Mouse (Mus musculus) hindbrain, embryonic 14.5 days (tissue): Measurements from ENCODE around the gene Eif3l. TPM values are rescaled to one million over a fixed set of nuclear protein-coding genes. Genes with fewer than 3 reads are reported as not detected.

ENCODE experiments used
- ATAC-seq: fragments of 200-750 bp; cut with Nextera tagmentation; 2 replicates; pipeline ENCODE4 v1.8.0; 2017; ENCODE audit warnings: moderate number of reproducible peaks, mild to moderate bottlenecking, moderate TSS enrichment, moderate library complexity; ENCODE audit not compliant: low FRiP score
- DNase-seq: peaks from one replicate; pipeline ENCODE4 v3.0.0-alpha.2; 2015; ENCODE audit warnings: low spot score
- H3K27ac ChIP-seq: fragments of 300-500 bp; sonication (generic); 2 replicates; pipeline ENCODE4 v1.5.1; 2014; ENCODE audit warnings: mild to moderate bottlenecking, moderate library complexity
- H3K27me3 ChIP-seq: fragments of 300-500 bp; sonication (generic); 2 replicates; pipeline ENCODE4 v1.6.1; 2014; ENCODE audit warnings: mild to moderate bottlenecking, low read length, mixed read lengths; ENCODE audit not compliant: control insufficient read depth, insufficient read depth
- H3K36me3 ChIP-seq: fragments of 300-500 bp; sonication (generic); replicated peaks from 2 replicates; pipeline ENCODE4 v1.6.1; 2014; ENCODE audit not compliant: control insufficient read depth, insufficient read depth
- H3K4me1 ChIP-seq: fragments of 300-500 bp; sonication (generic); replicated peaks from 2 replicates; pipeline ENCODE4 v1.6.1; 2014; ENCODE audit warnings: antibody characterized with exemption, low read length, mixed read lengths; ENCODE audit not compliant: control insufficient read depth, insufficient read depth
- H3K4me2 ChIP-seq: fragments of 300-500 bp; sonication (generic); replicated peaks from 2 replicates; pipeline ENCODE4 v1.6.1; 2014; ENCODE audit warnings: mild to moderate bottlenecking, moderate library complexity
- H3K4me3 ChIP-seq: fragments of 300-500 bp; sonication (generic); replicated peaks from 2 replicates; pipeline ENCODE4 v1.5.1; 2014; ENCODE audit warnings: mild to moderate bottlenecking, low read length
- H3K9ac ChIP-seq: fragments of 300-500 bp; sonication (generic); 2 replicates; pipeline ENCODE4 v1.6.1; 2014
- H3K9me3 ChIP-seq: fragments of 300-500 bp; sonication (generic); 2 replicates; pipeline ENCODE4 v1.6.1; 2016; ENCODE audit warnings: low read length; ENCODE audit not compliant: control insufficient read depth
- WGBS: fragments of 180-500 bp; shearing (Covaris S2); extraction: QIAGEN DNeasy Blood & Tissue Kit; methylation state at CpG from one replicate; pipeline ENCODE4 v1.1.7; 2014; 5-methylcytosine and 5-hydroxymethylcytosine counted together
- polyA plus RNA-seq: library from polyadenylated mRNA; unstranded; fragments of >200 nt; fragmentation: Nextera tagmentation; extraction: Ambion mirVana; gene quantifications from 2 replicates; pipeline ENCODE4 v1.2.1, GENCODE M21; 2014

Gene Eif3l
- 170 and 177 TPM in 2 replicates for polyA plus RNA-seq

DNA sequence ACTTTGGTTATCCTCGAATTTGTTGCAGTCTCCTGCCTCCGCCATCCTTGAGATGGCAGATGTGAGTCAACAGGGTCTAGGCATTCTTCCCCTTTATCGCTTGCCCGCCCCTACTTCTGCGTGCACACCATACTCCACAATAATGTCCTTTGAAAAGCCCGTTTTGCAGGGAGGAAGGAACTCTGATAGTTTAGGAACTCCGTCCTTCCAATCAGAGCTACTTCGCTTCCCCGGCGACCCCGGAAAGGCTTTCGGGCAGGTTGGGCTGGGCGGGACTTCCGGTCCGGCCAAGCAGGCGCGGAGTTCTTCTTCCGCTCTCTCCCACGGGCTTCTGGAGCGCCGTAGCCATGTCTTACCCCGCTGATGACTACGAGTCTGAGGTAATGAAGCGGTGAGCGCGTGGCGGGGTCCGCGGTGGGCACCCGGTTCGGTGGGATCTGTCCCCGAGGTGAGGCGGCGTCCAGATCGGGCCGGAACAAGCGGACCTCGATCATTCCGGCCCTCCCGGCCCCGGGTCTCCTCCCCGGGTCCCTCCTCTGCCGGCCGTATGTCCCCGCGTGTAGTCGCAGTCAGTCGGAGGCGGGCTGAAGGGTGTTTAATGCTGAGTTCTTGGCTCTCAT lies at the start of gene Eif3l:
Gene Eif3l (plus strand): TSS at position 267 of the 620 bp plus-strand sequence.
- no peaks in the 10 kb centered on the region for H3K9me3 ChIP-seq
- peaks cover 15% of the 10 kb centered on the region for H3K4me1 ChIP-seq
- H3K36me3 ChIP-seq: peaks cover 37% of the 10 kb centered on the region
- peak within 1 kb of the TSS; percentile 84 for H3K4me3 ChIP-seq
- H3K4me2 ChIP-seq: peak within 1 kb of the TSS; percentile 66
- WGBS: under 1% methylated on average over 47 of the region's 49 CpGs
- peak within 1 kb of the TSS; percentile 78 for H3K27ac ChIP-seq
- peak within 1 kb of the TSS; percentile 79 for H3K9ac ChIP-seq
- ATAC-seq (peak; percentile 89), DNase-seq (peak; percentile 84)
- H3K27me3 ChIP-seq: no peaks in the 10 kb centered on the region

DNA sequence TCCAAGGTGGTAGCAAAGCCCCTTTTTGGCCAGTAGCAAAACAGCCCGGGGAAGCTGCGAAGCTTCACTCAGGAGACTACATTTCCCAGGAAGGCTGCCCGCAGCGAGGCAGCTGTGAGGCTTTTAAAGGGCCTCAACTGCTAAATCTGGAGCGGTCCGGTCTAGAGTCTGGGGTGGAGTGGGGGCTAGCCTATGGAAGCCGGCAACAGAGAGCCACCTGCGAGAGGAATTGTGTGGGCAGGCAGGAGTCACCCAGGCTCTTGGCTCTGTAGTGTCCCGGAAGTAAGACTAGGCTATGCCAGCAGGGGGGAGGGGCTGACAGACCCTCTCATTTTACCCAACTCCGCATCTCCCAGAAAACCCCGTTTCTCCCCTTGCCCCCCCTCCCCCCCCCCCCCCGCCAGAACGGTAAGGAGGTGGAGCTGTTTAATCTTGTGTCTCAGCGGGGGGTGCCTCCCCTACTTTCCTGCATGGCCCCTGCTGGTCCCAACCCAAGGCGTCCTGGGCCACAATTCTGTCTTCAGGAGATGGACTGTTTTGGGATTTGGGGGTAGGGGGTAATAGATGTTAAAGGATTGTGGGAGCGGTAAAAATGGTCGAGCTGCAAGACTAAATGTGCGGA lies 49.2 kb upstream of the Eif3l start:
- 0 out of 2 replicates have a peak overlapping the region, but pooled peaks have one; percentile 1 for H3K9ac ChIP-seq
- peak overlapping the region; percentile 10 for H3K4me2 ChIP-seq
- no peaks in the 10 kb centered on the region for H3K36me3 ChIP-seq
- H3K27ac ChIP-seq: no peak overlapping the region
- DNase-seq (no peak), ATAC-seq (no peak)
- H3K27me3 ChIP-seq: 0 out of 2 replicates have a peak, but pooled peaks cover 6% of the 10 kb centered on the region
- H3K4me3 ChIP-seq: no peak overlapping the region
- H3K9me3 ChIP-seq: no peaks in the 10 kb centered on the region
- WGBS: 12% methylated on average over 16 of the region's 18 CpGs
- peaks cover 26% of the 10 kb centered on the region for H3K4me1 ChIP-seq

DNA sequence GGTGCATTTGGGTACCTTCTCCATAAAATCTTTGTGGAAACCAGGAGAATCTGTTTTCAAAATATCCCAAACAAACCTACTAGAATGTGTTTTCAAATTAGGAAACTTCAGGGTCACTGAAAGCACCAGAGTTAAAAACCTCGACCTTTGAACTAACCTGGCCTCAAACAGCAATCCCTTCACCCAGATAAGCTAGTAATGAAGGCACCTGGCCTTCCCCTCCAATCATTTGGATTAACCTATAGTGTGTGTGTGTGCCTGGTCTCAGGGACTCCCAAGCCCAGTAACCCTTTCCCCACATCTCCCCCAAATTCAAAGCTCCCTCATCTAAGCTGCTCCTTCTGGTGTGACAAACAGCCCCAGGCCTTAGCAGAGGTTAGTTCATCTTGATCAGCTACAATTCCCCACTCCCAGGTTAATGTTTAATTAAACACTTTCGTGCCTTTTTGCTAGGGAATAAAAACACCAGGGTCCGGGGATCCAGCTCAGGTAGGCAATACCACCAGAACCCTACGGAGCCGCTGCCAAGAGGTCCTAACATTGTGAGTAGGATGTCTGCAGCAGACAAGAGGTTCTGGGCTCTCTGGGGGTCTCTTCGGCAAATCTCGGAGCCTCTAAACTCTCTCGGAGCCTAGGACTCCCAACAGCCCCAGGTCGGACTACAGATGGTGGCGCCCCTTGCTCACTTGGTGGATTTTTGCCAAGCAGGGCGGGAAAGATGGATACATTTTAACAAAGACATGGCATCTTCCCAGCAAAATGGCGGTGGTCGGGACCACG lies 48.3 kb upstream of the Eif3l start:
- Histone ChIP-seq H3K9me3 (no peaks in the 10 kb centered on the region), H3K4me2 (peak overlapping the region; percentile 73), H3K27ac (peak overlapping the region; percentile 92; the same call in 1 of the 2 replicates), H3K36me3 (no peaks in the 10 kb centered on the region), H3K27me3 (0 out of 2 replicates have a peak, but pooled peaks cover 6% of the 10 kb centered on the region), H3K4me1 (peaks cover 31% of the 10 kb centered on the region), H3K9ac (0 out of 2 replicates have a peak overlapping the region, but pooled peaks have one; percentile 94), H3K4me3 (peak overlapping the region; percentile 61)
- DNase-seq (no peak), ATAC-seq (no peak)
- WGBS: 38% methylated on average over 14 of the region's 14 CpGs

DNA sequence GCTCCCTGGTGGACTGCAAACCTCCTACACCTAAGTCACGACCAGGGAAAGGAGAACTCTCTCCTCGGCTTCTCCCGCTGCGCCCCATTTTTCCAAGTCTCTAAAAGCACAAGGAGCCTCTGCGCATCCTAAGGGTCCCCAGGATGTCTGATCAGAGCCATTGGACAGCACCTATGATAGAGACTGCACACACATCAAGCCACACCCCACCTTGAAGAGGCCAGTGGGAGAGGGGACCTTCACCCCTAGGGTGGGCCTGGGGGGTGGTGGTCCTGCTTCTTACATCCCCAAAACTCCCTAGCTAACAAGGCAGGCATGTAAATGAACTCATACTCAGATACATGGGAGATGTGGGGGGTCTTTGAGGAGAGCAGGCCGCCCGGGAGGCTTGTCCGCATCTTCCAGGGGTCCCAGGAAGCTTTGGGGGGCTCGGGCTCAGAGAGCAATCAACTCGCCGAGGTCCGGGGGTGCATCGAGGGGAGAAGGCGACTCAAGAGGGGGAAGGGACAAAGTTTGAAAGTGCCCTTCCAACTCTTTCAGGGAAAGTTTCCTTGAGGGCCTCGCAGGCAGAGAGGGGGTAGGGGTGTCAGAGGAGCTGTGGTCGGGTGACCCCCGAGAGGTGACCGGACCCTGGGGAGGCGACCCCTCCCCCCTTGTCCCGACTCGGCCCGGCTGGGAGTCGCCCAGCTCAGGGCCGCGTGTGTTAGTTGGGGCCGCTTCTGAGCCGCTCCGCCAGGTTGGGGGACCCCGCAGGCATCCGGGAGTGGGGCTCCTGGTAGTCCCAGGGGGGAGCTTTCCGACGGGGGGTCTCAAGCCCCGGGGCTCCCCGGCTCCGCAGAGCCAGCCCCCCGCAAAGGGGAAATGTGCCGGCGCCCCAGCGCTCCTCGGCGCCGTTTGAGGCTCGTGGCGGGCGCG lies 47.4 kb upstream of the Eif3l start:
- Histone ChIP-seq H3K36me3 (no peaks in the 10 kb centered on the region), H3K4me1 (peaks cover 31% of the 10 kb centered on the region), H3K4me2 (peak overlapping the region; percentile 73), H3K27ac (peak overlapping the region; percentile 92), H3K9me3 (no peaks in the 10 kb centered on the region), H3K27me3 (0 out of 2 replicates have a peak, but pooled peaks cover 6% of the 10 kb centered on the region), H3K4me3 (peak overlapping the region; percentile 61), H3K9ac (peak overlapping the region; percentile 94)
- no peak for ATAC-seq
- no peak for DNase-seq
- 6% methylated on average over 44 of the region's 46 CpGs for WGBS

DNA sequence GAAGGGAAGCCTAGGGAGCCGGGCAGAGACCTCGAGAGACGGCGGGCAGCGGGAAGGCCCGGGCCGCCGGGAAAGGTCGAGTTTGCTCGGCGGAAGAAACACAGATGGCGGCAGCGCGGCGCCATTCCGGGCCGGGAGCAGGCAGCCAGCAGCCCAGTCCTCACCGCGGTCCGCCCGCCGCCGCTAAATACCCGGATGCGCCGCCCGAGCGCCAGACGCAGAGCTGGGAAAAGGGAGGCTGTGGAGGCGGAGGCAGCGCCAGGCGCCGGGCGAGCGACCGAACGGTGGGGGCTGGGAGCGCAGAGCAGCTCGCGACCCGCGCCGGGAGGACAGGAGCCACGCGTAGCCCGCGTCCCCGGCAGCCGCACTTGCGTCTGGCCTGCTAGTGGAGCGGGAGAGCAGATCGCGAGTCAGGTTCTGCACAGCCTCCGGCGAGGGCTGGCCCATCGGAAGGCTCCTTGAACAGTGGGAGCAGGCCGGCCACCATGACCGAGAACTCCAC lies 46.7 kb upstream of the Eif3l start, which contains the start of gene H1f0:
Gene H1f0 (plus strand): TSS at position 214 of the 502 bp plus-strand sequence.
- Histone ChIP-seq H3K9me3 (no peaks in the 10 kb centered on the region), H3K4me1 (peaks cover 31% of the 10 kb centered on the region), H3K9ac (peak within 1 kb of the TSS; percentile 94), H3K36me3 (no peaks in the 10 kb centered on the region), H3K4me3 (peak within 1 kb of the TSS; percentile 61), H3K4me2 (peak within 1 kb of the TSS; percentile 73), H3K27ac (peak within 1 kb of the TSS; percentile 92), H3K27me3 (0 out of 2 replicates have a peak, but pooled peaks cover 6% of the 10 kb centered on the region)
- under 1% methylated on average over 50 of the region's 58 CpGs for WGBS
- DNase-seq (peak; percentile 90), ATAC-seq (peak; percentile 87)

DNA sequence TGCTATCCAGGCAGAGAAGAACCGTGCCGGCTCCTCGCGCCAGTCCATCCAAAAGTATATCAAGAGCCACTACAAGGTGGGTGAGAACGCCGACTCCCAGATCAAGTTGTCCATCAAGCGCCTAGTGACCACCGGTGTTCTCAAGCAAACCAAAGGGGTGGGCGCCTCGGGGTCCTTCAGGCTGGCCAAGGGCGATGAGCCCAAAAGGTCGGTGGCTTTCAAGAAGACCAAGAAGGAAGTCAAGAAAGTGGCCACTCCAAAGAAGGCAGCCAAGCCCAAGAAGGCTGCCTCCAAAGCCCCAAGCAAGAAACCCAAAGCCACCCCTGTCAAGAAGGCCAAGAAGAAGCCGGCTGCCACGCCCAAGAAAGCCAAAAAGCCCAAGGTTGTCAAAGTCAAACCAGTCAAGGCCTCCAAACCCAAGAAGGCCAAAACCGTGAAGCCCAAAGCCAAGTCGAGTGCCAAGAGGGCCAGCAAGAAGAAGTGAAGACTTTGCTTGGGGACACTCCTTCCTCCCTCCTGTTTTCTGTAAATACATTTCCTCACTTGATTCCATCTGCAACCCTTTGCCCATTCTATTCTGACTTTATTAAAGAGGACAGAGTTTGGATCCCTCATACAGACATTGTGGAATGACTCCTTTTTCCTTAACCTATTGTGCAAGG lies 46.0 kb upstream of the Eif3l start:
- Histone ChIP-seq H3K4me3 (peak overlapping the region; percentile 61), H3K4me1 (peaks cover 31% of the 10 kb centered on the region), H3K27me3 (0 out of 2 replicates have a peak, but pooled peaks cover 6% of the 10 kb centered on the region), H3K4me2 (peak overlapping the region; percentile 73), H3K9me3 (no peaks in the 10 kb centered on the region), H3K27ac (peak overlapping the region; percentile 92), H3K36me3 (no peaks in the 10 kb centered on the region), H3K9ac (peak overlapping the region; percentile 94)
- ATAC-seq (no peak), DNase-seq (no peak)
- 30% methylated on average over 16 of the region's 16 CpGs for WGBS

DNA sequence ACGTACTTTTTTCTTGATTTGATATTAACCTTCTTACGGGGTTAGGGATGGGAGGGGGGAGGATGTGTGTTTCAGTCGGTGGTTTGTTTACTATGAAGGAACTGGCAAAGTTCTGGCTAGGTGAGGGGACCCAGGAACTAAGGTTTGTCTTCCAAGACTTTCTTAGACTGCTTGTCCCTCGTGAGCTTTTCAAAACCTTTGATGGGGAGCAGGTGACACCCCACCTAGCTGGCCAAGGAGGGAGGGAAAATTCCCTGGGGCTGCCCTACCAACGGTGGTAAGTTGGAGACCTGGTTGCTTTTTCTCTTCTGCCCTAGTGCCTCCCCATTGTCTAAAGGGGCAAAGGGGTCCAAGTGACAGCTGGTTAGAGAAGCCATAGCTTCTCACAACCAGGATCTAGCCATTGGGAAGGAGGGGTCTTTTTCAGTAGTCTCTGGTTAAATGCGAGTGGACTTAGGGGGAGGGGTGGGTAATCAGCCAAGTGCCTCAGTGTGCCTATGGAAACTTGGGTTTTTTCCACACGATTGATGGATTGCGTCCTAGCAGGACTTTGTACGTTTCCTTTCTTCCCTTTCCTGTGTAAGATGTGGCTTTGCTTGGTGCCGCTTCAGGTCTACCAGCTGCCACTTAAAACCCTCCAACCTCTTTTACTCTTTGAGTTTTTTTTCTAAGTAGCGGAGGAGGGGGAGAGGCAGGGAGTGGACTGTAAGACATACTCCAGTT lies 45.3 kb upstream of the Eif3l start:
- DNase-seq: no peak
- Histone ChIP-seq H3K27ac (peak overlapping the region; percentile 27; the same call in 1 of the 2 replicates), H3K9me3 (no peaks in the 10 kb centered on the region), H3K36me3 (no peaks in the 10 kb centered on the region), H3K9ac (peak overlapping the region; percentile 94), H3K4me1 (peaks cover 31% of the 10 kb centered on the region), H3K4me3 (peak overlapping the region; percentile 61), H3K4me2 (peak overlapping the region; percentile 73), H3K27me3 (0 out of 2 replicates have a peak, but pooled peaks cover 6% of the 10 kb centered on the region)
- ATAC-seq: peak; percentile 4; the same call in 1 of the 2 replicates
- 7% methylated on average over 11 of the region's 11 CpGs for WGBS
